Mouse (Mus musculus): ENCODE data around the gene Agbl4.

- TF ChIP-seq MAX (IDR thresholded peaks at IDR 0.05), result no peak
- TF ChIP-seq MYOG (IDR thresholded peaks at IDR 0.05; ENCODE audit: control insufficient read depth, extremely low read depth, insufficient read length), result no peak
- no peak for TF ChIP-seq MYOD1 (IDR thresholded peaks at IDR 0.05; ENCODE audit: control insufficient read depth, insufficient read length, low read depth)
Observed at GRCm38 (mm10) chr4:111306518-111306917, 909.1 kb downstream of the Agbl4 start.

Data from C2C12 (cell line).